Mouse (Mus musculus) ES-CJ7 (cell line): Measurements from ENCODE around the gene Ap3d1.

ENCODE experiments used
- DNase-seq: peaks from one replicate; pipeline ENCODE4 v3.0.0; 2011; ENCODE audit warnings: low read depth, low spot score

Gene Ap3d1

GRCm38 (mm10) chr10:80742180-80742978 is at the start of gene Ap3d1:
TSS of gene Ap3d1 (minus strand) at chr10:80742264.
- peak; percentile 100 for DNase-seq

- DNase-seq, result peak; percentile 43
Measured at GRCm38 (mm10) chr10:80791476-80792174, 49.6 kb upstream of the Ap3d1 start.

GRCm38 (mm10) chr10:80790761-80791404 is 48.8 kb upstream of the Ap3d1 start:
- DNase-seq, result no peak

GRCm38 (mm10) chr10:80787517-80787916 is 45.5 kb upstream of the Ap3d1 start:
- DNase-seq, result no peak

- DNase-seq, result no peak
Measured at GRCm38 (mm10) chr10:80785963-80786362, 43.9 kb upstream of the Ap3d1 start.

GRCm38 (mm10) chr10:80784871-80785270 is 42.8 kb upstream of the Ap3d1 start:
- DNase-seq, result no peak

GRCm38 (mm10) chr10:80784302-80784701 is 42.2 kb upstream of the Ap3d1 start:
- no peak for DNase-seq

- DNase-seq, result no peak
Measured at GRCm38 (mm10) chr10:80779565-80779964, 37.5 kb upstream of the Ap3d1 start.

GRCm38 (mm10) chr10:80777123-80777522 is 35.1 kb upstream of the Ap3d1 start:
- no peak for DNase-seq

GRCm38 (mm10) chr10:80776358-80776869 is 34.4 kb upstream of the Ap3d1 start:
- DNase-seq, result no peak

GRCm38 (mm10) chr10:80775731-80776130 is 33.7 kb upstream of the Ap3d1 start:
- no peak for DNase-seq

GRCm38 (mm10) chr10:80774981-80775380 is 32.9 kb upstream of the Ap3d1 start:
- no peak for DNase-seq

- peak; percentile 70 for DNase-seq
Measured at GRCm38 (mm10) chr10:80774549-80774948, 32.5 kb upstream of the Ap3d1 start.

GRCm38 (mm10) chr10:80773816-80774215 is 31.8 kb upstream of the Ap3d1 start:
- DNase-seq, result no peak

GRCm38 (mm10) chr10:80768365-80768764 is 26.3 kb upstream of the Ap3d1 start:
- DNase-seq, result no peak

- DNase-seq, result peak; percentile 23
Measured at GRCm38 (mm10) chr10:80766161-80766815, 24.2 kb upstream of the Ap3d1 start.

GRCm38 (mm10) chr10:80765746-80766145 is 23.7 kb upstream of the Ap3d1 start:
- DNase-seq, result no peak

GRCm38 (mm10) chr10:80763502-80763901 is 21.4 kb upstream of the Ap3d1 start:
- DNase-seq, result no peak

- DNase-seq, result no peak
Measured at GRCm38 (mm10) chr10:80761821-80762220, 19.8 kb upstream of the Ap3d1 start.

GRCm38 (mm10) chr10:80760596-80761524 is 18.8 kb upstream of the Ap3d1 start:
- no peak for DNase-seq

- DNase-seq, result no peak
Measured at GRCm38 (mm10) chr10:80758651-80759050, 16.6 kb upstream of the Ap3d1 start.
